ENCODE assay signal across 8 mouse cellular contexts in the genomic region with DNA sequence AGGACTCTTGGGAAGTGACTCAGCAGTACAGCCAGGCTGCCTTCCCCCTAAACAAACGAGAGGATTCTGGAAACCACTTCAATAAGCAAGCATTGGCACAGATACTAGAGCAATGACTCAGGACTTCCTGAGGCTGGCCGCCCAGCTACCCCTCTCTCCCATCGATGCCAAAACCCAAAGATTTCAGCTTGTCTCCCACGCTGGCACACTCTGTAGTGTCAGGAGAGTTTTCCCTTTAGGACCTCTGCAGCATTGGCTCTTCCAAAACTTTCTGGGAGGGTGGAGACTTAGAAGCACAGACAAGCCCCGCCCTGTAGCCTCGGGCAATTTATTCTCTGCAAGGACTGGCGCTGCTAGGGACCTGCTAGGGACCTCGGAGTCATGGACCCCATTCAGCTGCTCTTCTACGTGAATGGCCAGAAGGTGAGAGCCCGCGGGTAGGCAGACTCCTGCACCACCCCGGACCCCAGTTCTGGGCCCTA. TPM values are rescaled to one million over a fixed set of nuclear protein-coding genes. Genes with fewer than 3 reads are reported as not detected.
A peak's percentile ranks its signal among the peaks of the same experiment; 100 is the strongest.
DNase-seq lines count a peak whose midpoint lies in the region; ATAC-seq lines count a peak whose summit lies in the region.

A gene (plus strand): TSS at position 296 of the 482 bp plus-strand sequence.

- H3K79me2 ChIP-seq in macrophage (ENCODE audit: inconsistent target): no peaks in the 10 kb centered on the region

- H3K36me3 ChIP-seq in hindbrain, embryonic 15.5 days: no peaks in the 10 kb centered on the region
- H3K36me3 ChIP-seq in macrophage (ENCODE audit: inconsistent target): no peaks in the 10 kb centered on the region

- H3K27ac ChIP-seq in hindbrain, embryonic 15.5 days (replicated peaks): peak within 1 kb of the TSS; percentile 68
- no peak within 1 kb of the TSS for H3K27ac ChIP-seq in macrophage

- no peaks in the 10 kb centered on the region for H3K27me3 ChIP-seq in hindbrain, embryonic 15.5 days

- H3K4me1 ChIP-seq in hindbrain, embryonic 15.5 days (replicated peaks): 0 out of 2 replicates have a peak, but pooled peaks cover 13% of the 10 kb centered on the region

- H3K4me3 ChIP-seq in hindbrain, embryonic 15.5 days: no peak within 1 kb of the TSS
- H3K4me3 ChIP-seq in macrophage (ENCODE audit: inconsistent target): peak within 1 kb of the TSS; percentile 17

- peak; percentile 95 for ATAC-seq in common myeloid progenitor, adult 5-6 weeks (replicated peaks; ENCODE audit: low read depth, poor library complexity, severe bottlenecking)
- ATAC-seq in hindbrain, embryonic 15.5 days (ENCODE audit: low FRiP score, low read depth): peak; percentile 70

- DNase-seq in thymus, postnatal 0 days (ENCODE audit: low spot score): peak; percentile 42
- no peak for DNase-seq in thymus, postnatal 10 days (ENCODE audit: low spot score in 2 of 2)
- DNase-seq in gastrocnemius, adult 8-10 months (ENCODE audit: low spot score in 2 of 2): peak; percentile 68 to 76
- peak; percentile 9 for DNase-seq in left cerebral cortex, adult 11 months (ENCODE audit: low spot score)
- peak; percentile 90 for DNase-seq in skeletal muscle tissue, adult 2 months (ENCODE audit: low read depth, low spot score)

- H3K9me3 ChIP-seq in hindbrain, embryonic 15.5 days: no peaks in the 10 kb centered on the region

- H3K9ac ChIP-seq in hindbrain, embryonic 15.5 days: no peak within 1 kb of the TSS

- WGBS in hindbrain, embryonic 15.5 days: 18% methylated on average over 12 of the region's 12 CpGs
- 8% methylated on average over 12 of the region's 12 CpGs for WGBS in macrophage (ENCODE audit: missing documents)

- peak within 1 kb of the TSS; percentile 47 for H3K4me2 ChIP-seq in hindbrain, embryonic 15.5 days

RNA-seq across cellular contexts. Expression of the gene that starts here (rescaled TPM):
- 0.51 and 0.57 TPM in 2 replicates for polyA plus RNA-seq in thymus, postnatal 0 days (2015; fragmentation: Nextera tagmentation; extraction: Ambion mirVana)
- not detected in 2 replicates for total RNA-seq in common myeloid progenitor, adult 5-6 weeks (2017)
- total RNA-seq in gastrocnemius, adult 8-10 months (2022): 1 to 10 TPM; 7.2 to 9.7 (median 7.8) TPM
- polyA plus RNA-seq in hindbrain, embryonic 15.5 days (2015; fragmentation: Nextera tagmentation; extraction: Ambion mirVana): 0.26 and 0.34 TPM in 2 replicates
- 1 to 10 TPM in 23 of 26 experiments, under 1 TPM in 3; 0.50 to 7.5 (median 1.9) TPM for total RNA-seq in macrophage (2018; cell fraction: chromatin; rRNA removed)
- total RNA-seq in macrophage (2018; cell fraction: cytosol; rRNA removed): under 1 TPM in 24 of 26 experiments, not detected in 2; 0.03 to 0.45 (median 0.17) TPM
- 1 to 10 TPM in 11 of 26 experiments, under 1 TPM in 14, not detected in 1; 0.16 to 2.5 (median 0.83) TPM for total RNA-seq in macrophage (2018; cell fraction: nucleus; rRNA removed)
- polyA plus RNA-seq in macrophage (2018): 0.04 to 0.10 TPM (median 0.09 TPM) in 3 replicates

Comparison
In these comparisons a context has a peak if more than half of its experiments do, and no peak if none do; other contexts are left out.
1. Peak in DNase-seq in thymus, postnatal 0 days; RNA of the gene not detected or under 1 TPM.
2. Peak in ATAC-seq in common myeloid progenitor, adult 5-6 weeks; RNA of the gene not detected or under 1 TPM.
3. Peak in ATAC-seq, H3K27ac ChIP-seq and H3K4me2 ChIP-seq in hindbrain, embryonic 15.5 days; RNA of the gene not detected or under 1 TPM.
4. DNase-seq: peak in gastrocnemius, adult 8-10 months (2 of 2), left cerebral cortex, adult 11 months (single experiment) and skeletal muscle tissue, adult 2 months (single experiment); none in thymus, postnatal 10 days (0 of 2).